Mouse (Mus musculus) embryonic fibroblast, embryonic 13.5 days (primary cell): Measurements from ENCODE around the gene Man1a2.

Experiments used
- CTCF ChIP-seq: IDR thresholded peaks from 2 replicates; pipeline ENCODE4 v1.5.1; 2011; ENCODE audit warnings: mild to moderate bottlenecking, control low read depth, low read length, moderate library complexity, borderline replicate concordance; ENCODE audit not compliant: insufficient read depth
- POLR2A ChIP-seq: IDR thresholded peaks from 2 replicates; pipeline ENCODE4 v1.6.1; 2011; ENCODE audit warnings: low read depth, mild to moderate bottlenecking, control low read depth, low read length, moderate library complexity

GRCm38 (mm10) chr3:100725960-100726674 lies 40.8 kb upstream of the Man1a2 start:
- TF ChIP-seq POLR2A (no peak), CTCF (no peak)
